Mouse (Mus musculus) liver (tissue): Measurements from ENCODE around the gene Arrb1.

Experiments
- DNase-seq: peaks from one replicate; pipeline ENCODE4 v3.0.0-alpha.2; 2020; ENCODE audit warnings: mixed read lengths

Arrb1 gene

GRCm38 (mm10) chr7:99644701-99645100, 109.4 kb downstream of the Arrb1 start:
- no peak for DNase-seq

DNA sequence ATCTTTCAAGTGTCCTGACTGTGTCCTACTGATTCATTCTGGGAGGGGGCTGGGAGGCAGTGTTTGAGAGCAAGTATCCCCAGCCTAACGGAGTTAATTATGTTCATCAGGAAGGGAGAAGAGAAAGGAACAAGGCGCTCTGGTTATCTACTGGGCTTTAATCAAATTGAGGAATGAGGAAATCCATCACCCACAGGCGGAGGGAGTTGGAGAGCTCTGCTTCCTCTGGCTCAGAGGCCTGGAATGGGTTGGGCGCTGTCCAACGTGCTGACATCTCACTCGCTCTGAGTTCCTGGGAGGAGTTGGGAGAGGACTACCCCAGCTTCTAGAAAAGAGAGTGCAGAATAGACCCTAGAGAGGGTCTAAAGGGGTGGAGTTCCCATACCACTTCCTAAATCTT, 113.4 kb downstream of the Arrb1 start:
- peak; percentile 54 for DNase-seq

DNA sequence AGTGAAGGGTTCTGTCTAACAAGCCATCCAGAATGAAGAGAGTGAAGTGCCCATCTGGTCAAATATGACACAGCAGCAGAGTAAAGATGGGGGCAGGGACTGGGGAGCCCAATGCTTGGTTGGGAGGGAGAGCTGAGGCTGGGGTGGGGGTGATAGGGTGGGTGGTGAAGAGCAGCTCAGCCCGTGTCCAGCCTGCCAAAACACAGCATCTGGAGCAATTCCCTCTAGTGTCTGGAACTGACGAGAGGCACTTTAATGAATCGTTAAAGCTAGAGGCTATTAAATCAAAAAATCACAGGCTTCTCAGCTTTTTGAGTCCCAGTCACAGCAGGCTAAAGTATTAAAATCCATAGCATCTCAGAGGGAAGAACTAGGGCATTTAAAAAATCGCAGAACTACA, 114.3 kb downstream of the Arrb1 start:
- no peak for DNase-seq

- DNase-seq, result no peak
These were observed 119.0 kb downstream of the Arrb1 start for GRCm38 (mm10) chr7:99654244-99654643.
